Mouse (Mus musculus): ENCODE data around the gene Uck1. TPM values are rescaled to one million over a fixed set of nuclear protein-coding genes. Genes with fewer than 3 reads are reported as not detected.

Gene Uck1
- total and polyA plus RNA-seq, 3 experiments: 41.7 to 53.2 (median 50.0) TPM

- Histone ChIP-seq H3K27me3 (ENCODE audit: insufficient read depth, low read length) (no peaks in the 10 kb centered on the region), H3K4me1 (ENCODE audit: insufficient read depth, low read depth, low read length) (peaks cover 41% of the 10 kb centered on the region), H3K36me3 (replicated peaks) (peaks cover 63% of the 10 kb centered on the region), H3K4me3 (ENCODE audit: low read depth, low read length) (peak overlapping the region; percentile 83), H3K9me3 (replicated peaks) (no peaks in the 10 kb centered on the region)
- no peak for TF ChIP-seq TAL1 (conservative IDR thresholded peaks at IDR 0.05; ENCODE audit: low read depth, low read length)
- TF ChIP-seq POLR2AphosphoS5 (IDR thresholded peaks at IDR 0.05; ENCODE audit: insufficient replicate concordance, low read depth, low read length): no peak
- TF ChIP-seq CTCF (IDR thresholded peaks at IDR 0.05; ENCODE audit: low read depth, low read length): no peak
- no peak for TF ChIP-seq GATA2 (IDR thresholded peaks at IDR 0.05; ENCODE audit: borderline replicate concordance, low read depth, low read length)
- no peak for TF ChIP-seq GATA1 (IDR thresholded peaks at IDR 0.05; ENCODE audit: borderline replicate concordance, low read length)
- peak; percentile 72 for DNase-seq (ENCODE audit: low spot score)
- no peak for ATAC-seq (ENCODE audit: extremely low read depth, insufficient number of reproducible peaks, low FRiP score, poor library complexity, severe bottlenecking)
These were observed 28.5 kb upstream of the Uck1 start for GRCm38 (mm10) chr2:32288371-32288931.

DNA sequence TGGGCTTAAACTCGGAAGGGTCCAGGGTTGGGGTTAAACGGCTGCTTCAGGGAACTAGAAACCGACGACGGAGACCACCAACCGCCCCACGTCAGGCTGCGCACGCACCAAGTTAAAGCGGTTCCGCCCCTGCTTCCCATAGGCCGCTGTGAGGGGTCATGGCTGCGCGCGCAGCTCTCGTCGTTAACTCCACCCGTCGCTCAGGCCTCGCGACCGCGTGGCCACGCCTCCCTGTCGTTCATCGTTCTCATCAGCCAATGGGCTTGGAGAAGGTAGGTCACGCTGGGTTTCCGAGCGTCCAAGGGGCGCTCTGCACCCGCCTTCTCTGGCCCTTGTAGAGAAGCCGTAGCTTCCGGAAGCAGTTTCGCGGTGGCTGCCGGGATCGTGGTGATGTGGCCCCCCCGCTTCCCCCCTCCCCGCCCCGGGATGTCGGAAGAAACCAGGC is 28.0 kb upstream of the Uck1 start, which contains the start of gene Swi5:
TSS of gene Swi5 (minus strand) at position 153 of the 445 bp plus-strand sequence.
- H3K4me1 ChIP-seq (ENCODE audit: insufficient read depth, low read depth, low read length): peaks cover 41% of the 10 kb centered on the region
- TF ChIP-seq GATA1 (IDR thresholded peaks at IDR 0.05; ENCODE audit: borderline replicate concordance, low read length) (no peak), CTCF (IDR thresholded peaks at IDR 0.05; ENCODE audit: low read depth, low read length) (no peak), GATA2 (IDR thresholded peaks at IDR 0.05; ENCODE audit: borderline replicate concordance, low read depth, low read length) (no peak), TAL1 (conservative IDR thresholded peaks at IDR 0.05; ENCODE audit: low read depth, low read length) (no peak), POLR2AphosphoS5 (IDR thresholded peaks at IDR 0.05; ENCODE audit: insufficient replicate concordance, low read depth, low read length) (no peak)
- no peaks in the 10 kb centered on the region for H3K9me3 ChIP-seq (replicated peaks)
- peak; percentile 99 for DNase-seq (ENCODE audit: low spot score)
- ATAC-seq (ENCODE audit: extremely low read depth, insufficient number of reproducible peaks, low FRiP score, poor library complexity, severe bottlenecking): peak; percentile 99
- H3K27me3 ChIP-seq (ENCODE audit: insufficient read depth, low read length): no peaks in the 10 kb centered on the region
- H3K36me3 ChIP-seq (replicated peaks): peaks cover 61% of the 10 kb centered on the region
- peak within 1 kb of the TSS; percentile 83 for H3K4me3 ChIP-seq (ENCODE audit: low read depth, low read length)

- ATAC-seq (ENCODE audit: extremely low read depth, insufficient number of reproducible peaks, low FRiP score, poor library complexity, severe bottlenecking) (no peak), DNase-seq (ENCODE audit: low spot score) (peak; percentile 40)
- Histone ChIP-seq H3K4me3 (ENCODE audit: low read depth, low read length) (peak within 1 kb of the TSS; percentile 83), H3K9me3 (replicated peaks) (no peaks in the 10 kb centered on the region), H3K36me3 (replicated peaks) (peaks cover 61% of the 10 kb centered on the region), H3K4me1 (ENCODE audit: insufficient read depth, low read depth, low read length) (peaks cover 37% of the 10 kb centered on the region), H3K27me3 (ENCODE audit: insufficient read depth, low read length) (no peaks in the 10 kb centered on the region)
- no peak for TF ChIP-seq GATA2 (IDR thresholded peaks at IDR 0.05; ENCODE audit: borderline replicate concordance, low read depth, low read length)
- no peak for TF ChIP-seq CTCF (IDR thresholded peaks at IDR 0.05; ENCODE audit: low read depth, low read length)
- no peak for TF ChIP-seq TAL1 (conservative IDR thresholded peaks at IDR 0.05; ENCODE audit: low read depth, low read length)
- TF ChIP-seq GATA1 (IDR thresholded peaks at IDR 0.05; ENCODE audit: borderline replicate concordance, low read length): no peak
- TF ChIP-seq POLR2AphosphoS5 (IDR thresholded peaks at IDR 0.05; ENCODE audit: insufficient replicate concordance, low read depth, low read length): no peak
These were observed 27.4 kb upstream of the Uck1 start, which contains the start of gene Golga2 for GRCm38 (mm10) chr2:32287334-32287840. TSS of gene Golga2 (plus strand) at chr2:32287384.

GRCm38 (mm10) chr2:32283986-32284385 is 24.0 kb upstream of the Uck1 start:
- DNase-seq (ENCODE audit: low spot score) (no peak), ATAC-seq (ENCODE audit: extremely low read depth, insufficient number of reproducible peaks, low FRiP score, poor library complexity, severe bottlenecking) (no peak)
- no peak for TF ChIP-seq TAL1 (conservative IDR thresholded peaks at IDR 0.05; ENCODE audit: low read depth, low read length)
- TF ChIP-seq GATA2 (IDR thresholded peaks at IDR 0.05; ENCODE audit: borderline replicate concordance, low read depth, low read length): no peak
- Histone ChIP-seq H3K36me3 (replicated peaks) (peaks cover 72% of the 10 kb centered on the region), H3K4me1 (ENCODE audit: insufficient read depth, low read depth, low read length) (peaks cover 21% of the 10 kb centered on the region), H3K9me3 (replicated peaks) (no peaks in the 10 kb centered on the region), H3K27me3 (ENCODE audit: insufficient read depth, low read length) (no peaks in the 10 kb centered on the region), H3K4me3 (ENCODE audit: low read depth, low read length) (no peak overlapping the region)

GRCm38 (mm10) chr2:32282727-32283126 is 22.8 kb upstream of the Uck1 start:
- Histone ChIP-seq H3K36me3 (replicated peaks) (peaks cover 84% of the 10 kb centered on the region), H3K27me3 (ENCODE audit: insufficient read depth, low read length) (no peaks in the 10 kb centered on the region), H3K4me1 (ENCODE audit: insufficient read depth, low read depth, low read length) (peaks cover 16% of the 10 kb centered on the region), H3K4me3 (ENCODE audit: low read depth, low read length) (no peak overlapping the region), H3K9me3 (replicated peaks) (no peaks in the 10 kb centered on the region)
- TF ChIP-seq CTCF (IDR thresholded peaks at IDR 0.05; ENCODE audit: low read depth, low read length) (peak; percentile 66; the same call in 1 of the 2 replicates), GATA2 (IDR thresholded peaks at IDR 0.05; ENCODE audit: borderline replicate concordance, low read depth, low read length) (no peak), GATA1 (IDR thresholded peaks at IDR 0.05; ENCODE audit: borderline replicate concordance, low read length) (no peak), POLR2AphosphoS5 (IDR thresholded peaks at IDR 0.05; ENCODE audit: insufficient replicate concordance, low read depth, low read length) (no peak), TAL1 (conservative IDR thresholded peaks at IDR 0.05; ENCODE audit: low read depth, low read length) (no peak)
- peak; percentile 58 for DNase-seq (ENCODE audit: low spot score)
- ATAC-seq (ENCODE audit: extremely low read depth, insufficient number of reproducible peaks, low FRiP score, poor library complexity, severe bottlenecking): no peak

- Histone ChIP-seq H3K9me3 (replicated peaks) (no peaks in the 10 kb centered on the region), H3K4me1 (ENCODE audit: insufficient read depth, low read depth, low read length) (peaks cover 16% of the 10 kb centered on the region), H3K36me3 (replicated peaks) (peaks cover 89% of the 10 kb centered on the region), H3K4me3 (ENCODE audit: low read depth, low read length) (no peak overlapping the region), H3K27me3 (ENCODE audit: insufficient read depth, low read length) (no peaks in the 10 kb centered on the region)
- no peak for DNase-seq (ENCODE audit: low spot score)
- no peak for TF ChIP-seq GATA1 (IDR thresholded peaks at IDR 0.05; ENCODE audit: borderline replicate concordance, low read length)
- no peak for ATAC-seq (ENCODE audit: extremely low read depth, insufficient number of reproducible peaks, low FRiP score, poor library complexity, severe bottlenecking)
These were observed 22.3 kb upstream of the Uck1 start for GRCm38 (mm10) chr2:32282289-32282688.
